Mouse (Mus musculus): ENCODE data around the gene Mib2.

- TF ChIP-seq CTCF (IDR thresholded peaks at IDR 0.05; ENCODE audit: low read depth) (no peak; the same call in 1 of the 2 replicates), EP300 (IDR thresholded peaks at IDR 0.05; ENCODE audit: low read depth) (no peak)
These were observed 25.7 kb upstream of the Mib2 start for GRCm38 (mm10) chr4:155694482-155695401.
